Comparison of ENCODE assay signal across 18 mouse cellular contexts in the genomic region with DNA sequence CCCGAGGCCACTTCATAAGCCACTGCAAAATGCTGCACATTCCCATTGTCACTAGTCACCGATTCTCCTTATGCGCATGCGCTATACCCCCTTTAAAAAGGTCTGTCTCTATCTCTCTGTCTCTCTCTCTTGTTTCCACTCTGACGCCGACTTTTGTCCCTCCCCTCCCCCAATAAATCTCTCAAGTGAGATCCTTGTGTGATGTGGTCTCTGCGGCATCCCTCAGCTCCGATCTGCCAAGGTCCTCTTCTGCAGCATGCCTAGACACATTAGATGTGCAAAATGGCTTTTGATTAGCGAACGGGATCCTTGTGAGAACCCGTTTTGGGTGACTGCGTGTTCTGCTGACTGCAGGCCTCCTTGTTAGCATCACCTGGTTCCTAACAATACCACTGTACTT.
"Had no signal": no experiment of that assay in that cellular context is flagged by ENCODE, and none has a peak within 500 bp of the region (broad histone marks: within the 10 kb centered on the region; RNA-seq: fewer than 3 reads in every experiment).

No protein-coding gene starts in this region.

- DNase-seq: gastrocnemius, adult 2 months; gastrocnemius, postnatal 10 days; gastrocnemius, postnatal 25 days; heart, adult 18-20 months; heart, postnatal 10 days; heart, postnatal 4 days; kidney, adult 18-20 months; kidney, adult 9 months; kidney, postnatal 14 days; kidney, postnatal 36 days; layer of hippocampus, adult 9-11 months; layer of hippocampus, postnatal 36 days; left cerebral cortex, postnatal 4 days had no signal

- ATAC-seq: hindbrain, embryonic 16.5 days; inflammation-experienced regulatory T-cells, adult 6 months; intestine, embryonic 15.5 days; intestine, postnatal 0 days; liver, embryonic 12.5 days had no signal
